Mouse (Mus musculus) ES-Bruce4 (cell line): ENCODE measurements around the gene Bdkrb2. TPM values are rescaled to one million over a fixed set of nuclear protein-coding genes. Genes with fewer than 3 reads are reported as not detected.

Source experiments
- H3K27ac ChIP-seq: 2 replicates; pipeline ENCODE4 v1.5.1; 2012; ENCODE audit warnings: low read length, inconsistent platforms; ENCODE audit not compliant: insufficient read depth
- H3K27me3 ChIP-seq: 2 replicates; pipeline ENCODE4 v1.6.1; 2012; ENCODE audit warnings: mild to moderate bottlenecking, low read length, inconsistent platforms; ENCODE audit not compliant: control insufficient read depth, poor library complexity, insufficient read depth, severe bottlenecking
- H3K36me3 ChIP-seq: 2 replicates; pipeline ENCODE4 v1.6.1; 2012; ENCODE audit warnings: inconsistent platforms, mild to moderate bottlenecking, low read length, moderate library complexity; ENCODE audit not compliant: control insufficient read depth, poor library complexity, insufficient read depth, severe bottlenecking
- H3K4me1 ChIP-seq: one replicate; pipeline ENCODE4 v1.8.1; 2011; ENCODE audit warnings: low read length; ENCODE audit not compliant: control insufficient read depth, insufficient read depth
- H3K4me3 ChIP-seq: 2 replicates; pipeline ENCODE4 v1.5.1; 2011; ENCODE audit warnings: low read depth, mild to moderate bottlenecking, low read length
- H3K9ac ChIP-seq: 2 replicates; pipeline ENCODE4 v1.6.1; 2012; ENCODE audit warnings: low read depth, mild to moderate bottlenecking, inconsistent platforms; ENCODE audit not compliant: poor library complexity, severe bottlenecking
- H3K9me3 ChIP-seq: replicated peaks from 2 replicates; pipeline ENCODE4 v1.6.1; 2012; ENCODE audit warnings: mild to moderate bottlenecking, low read length, inconsistent platforms; ENCODE audit not compliant: control insufficient read depth, poor library complexity, insufficient read depth, severe bottlenecking
- CTCF ChIP-seq: IDR thresholded peaks from one replicate; pipeline ENCODE4 v1.8.1; 2011; ENCODE audit warnings: low read depth, low read length
- EP300 ChIP-seq: IDR thresholded peaks from 2 replicates; pipeline ENCODE4 v1.6.1; 2011; ENCODE audit warnings: low read depth, low read length; ENCODE audit not compliant: insufficient read depth
- POLR2A ChIP-seq: IDR thresholded peaks from one replicate; pipeline ENCODE4 v1.8.1; 2011; ENCODE audit warnings: low read length; ENCODE audit not compliant: insufficient read depth
- polyA plus RNA-seq: library from polyadenylated mRNA; stranded (reverse); fragments of >200 nt; gene quantifications from 2 replicates; pipeline ENCODE4 v1.2.4, GENCODE M21; 2011; ENCODE audit warnings: low read depth; ENCODE audit not compliant: missing spikeins, insufficient read depth, insufficient read length

Gene Bdkrb2
- polyA plus RNA-seq, 1 experiment = 1.2 TPM

GRCm38 (mm10) chr12:105537162-105537561 is 25.9 kb upstream of the Bdkrb2 start:
- Histone ChIP-seq H3K4me1 (no peaks in the 10 kb centered on the region), H3K27ac (no peak overlapping the region), H3K27me3 (no peaks in the 10 kb centered on the region), H3K4me3 (no peak overlapping the region), H3K9ac (no peak overlapping the region), H3K36me3 (no peaks in the 10 kb centered on the region), H3K9me3 (no peaks in the 10 kb centered on the region)
- TF ChIP-seq CTCF = no peak
- TF ChIP-seq EP300 = no peak
- no peak for TF ChIP-seq POLR2A

GRCm38 (mm10) chr12:105539649-105540048 is 23.4 kb upstream of the Bdkrb2 start:
- TF ChIP-seq POLR2A (no peak), CTCF (no peak), EP300 (no peak)
- Histone ChIP-seq H3K36me3 (no peaks in the 10 kb centered on the region), H3K9me3 (no peaks in the 10 kb centered on the region), H3K27me3 (no peaks in the 10 kb centered on the region), H3K4me3 (no peak overlapping the region), H3K9ac (no peak overlapping the region), H3K4me1 (peaks cover 1% of the 10 kb centered on the region), H3K27ac (no peak overlapping the region)

GRCm38 (mm10) chr12:105541590-105542402 is 21.2 kb upstream of the Bdkrb2 start:
- peaks cover 8% of the 10 kb centered on the region for H3K4me1 ChIP-seq
- no peak overlapping the region for H3K27ac ChIP-seq
- no peaks in the 10 kb centered on the region for H3K9me3 ChIP-seq
- H3K9ac ChIP-seq = no peak overlapping the region
- TF ChIP-seq POLR2A (no peak), CTCF (no peak), EP300 (no peak)
- no peaks in the 10 kb centered on the region for H3K27me3 ChIP-seq
- no peaks in the 10 kb centered on the region for H3K36me3 ChIP-seq
- no peak overlapping the region for H3K4me3 ChIP-seq

GRCm38 (mm10) chr12:105542513-105542912 is 20.5 kb upstream of the Bdkrb2 start:
- TF ChIP-seq POLR2A = no peak
- TF ChIP-seq CTCF = no peak
- TF ChIP-seq EP300 = no peak
- Histone ChIP-seq H3K9ac (no peak overlapping the region), H3K27ac (no peak overlapping the region), H3K36me3 (no peaks in the 10 kb centered on the region), H3K4me1 (peaks cover 8% of the 10 kb centered on the region), H3K27me3 (no peaks in the 10 kb centered on the region), H3K9me3 (no peaks in the 10 kb centered on the region), H3K4me3 (no peak overlapping the region)

GRCm38 (mm10) chr12:105543176-105543575 is 19.9 kb upstream of the Bdkrb2 start:
- no peak overlapping the region for H3K27ac ChIP-seq
- no peaks in the 10 kb centered on the region for H3K36me3 ChIP-seq
- H3K4me3 ChIP-seq = no peak overlapping the region
- no peaks in the 10 kb centered on the region for H3K27me3 ChIP-seq
- no peaks in the 10 kb centered on the region for H3K9me3 ChIP-seq
- H3K4me1 ChIP-seq = peaks cover 8% of the 10 kb centered on the region
- TF ChIP-seq EP300 = no peak
- TF ChIP-seq POLR2A = no peak
- H3K9ac ChIP-seq = no peak overlapping the region

- Histone ChIP-seq H3K36me3 (no peaks in the 10 kb centered on the region), H3K27ac (no peak overlapping the region), H3K4me1 (peaks cover 8% of the 10 kb centered on the region), H3K9ac (no peak overlapping the region), H3K9me3 (no peaks in the 10 kb centered on the region), H3K4me3 (no peak overlapping the region), H3K27me3 (no peaks in the 10 kb centered on the region)
- no peak for TF ChIP-seq CTCF
- TF ChIP-seq POLR2A = no peak
- no peak for TF ChIP-seq EP300
Measured at GRCm38 (mm10) chr12:105543751-105544150, 19.3 kb upstream of the Bdkrb2 start.
